Mouse (Mus musculus): ENCODE measurements around the gene Kbtbd12.

Gene Kbtbd12

GRCm38 (mm10) chr6:88549137-88549814 is 88.5 kb downstream of the Kbtbd12 start:
- in situ Hi-C loops (cut with MseI, MboI) = no loop called here

- in situ Hi-C loops (cut with MseI, MboI) = no loop called here
Measured at GRCm38 (mm10) chr6:88548405-88549049, 89.2 kb downstream of the Kbtbd12 start.

GRCm38 (mm10) chr6:88545397-88545790 is 92.4 kb downstream of the Kbtbd12 start:
- in situ Hi-C loops (cut with MseI, MboI) = no loop called here

- in situ Hi-C loops (cut with MseI, MboI) = no loop called here
Measured at GRCm38 (mm10) chr6:88544644-88545396, 92.9 kb downstream of the Kbtbd12 start.

- in situ Hi-C loops (cut with MseI, MboI) = no loop called here
Measured at GRCm38 (mm10) chr6:88544241-88544640, 93.5 kb downstream of the Kbtbd12 start.

GRCm38 (mm10) chr6:88540093-88540755 is 97.5 kb downstream of the Kbtbd12 start:
- in situ Hi-C loops (cut with MseI, MboI) = no loop called here

GRCm38 (mm10) chr6:88530306-88530705 is 107.4 kb downstream of the Kbtbd12 start:
- in situ Hi-C loops (cut with MseI, MboI) = no loop called here

- in situ Hi-C loops (cut with MseI, MboI) = no loop called here
Measured at GRCm38 (mm10) chr6:88524056-88524455, 113.7 kb downstream of the Kbtbd12 start.

GRCm38 (mm10) chr6:88523451-88523850 is 114.3 kb downstream of the Kbtbd12 start:
- in situ Hi-C loops (cut with MseI, MboI) = no loop called here

- in situ Hi-C loops (cut with MseI, MboI) = no loop called here
Measured at GRCm38 (mm10) chr6:88523043-88523442, 114.7 kb downstream of the Kbtbd12 start.

- in situ Hi-C loops (cut with MseI, MboI) = no loop called here
Measured at GRCm38 (mm10) chr6:88522606-88523005, 115.1 kb downstream of the Kbtbd12 start.

- in situ Hi-C loops (cut with MseI, MboI) = no loop called here
Measured at GRCm38 (mm10) chr6:88521821-88522220, 115.9 kb downstream of the Kbtbd12 start.

GRCm38 (mm10) chr6:88518404-88519263 is 119.1 kb downstream of the Kbtbd12 start, which contains the start of gene Sec61a1:
Sec61a1 (minus strand) TSS chr6:88518905.
- in situ Hi-C loops (cut with MseI, MboI) = no loop called here

GRCm38 (mm10) chr6:88517701-88518403 is 119.9 kb downstream of the Kbtbd12 start:
- in situ Hi-C loops (cut with MseI, MboI) = no loop called here

- in situ Hi-C loops (cut with MseI, MboI) = no loop called here
Measured at GRCm38 (mm10) chr6:88516667-88517066, 121.1 kb downstream of the Kbtbd12 start.

GRCm38 (mm10) chr6:88515971-88516370 is 121.8 kb downstream of the Kbtbd12 start:
- in situ Hi-C loops (cut with MseI, MboI) = no loop called here

- in situ Hi-C loops (cut with MseI, MboI) = no loop called here
Measured at GRCm38 (mm10) chr6:88514546-88514945, 123.2 kb downstream of the Kbtbd12 start.

- in situ Hi-C loops (cut with MseI, MboI) = no loop called here
Measured at GRCm38 (mm10) chr6:88513984-88514383, 123.8 kb downstream of the Kbtbd12 start.

- in situ Hi-C loops (cut with MseI, MboI) = no loop called here
Measured at GRCm38 (mm10) chr6:88503044-88503443, 134.7 kb downstream of the Kbtbd12 start.
